Mouse (Mus musculus): ENCODE measurements at regions not wholly inside any gene's neighbourhood (a gene's known extent, or its start where the extent isn't known, plus 50 kb on each side); places are given as distances from the start of the nearest gene placed in this dataset.

GRCm38 (mm10) chr1:83496380-83496779 lies 88.4 kb upstream of the Sphkap start:
- no peak for TF ChIP-seq CTCF (IDR thresholded peaks at IDR 0.05; ENCODE audit: extremely low read depth, insufficient read length, insufficient replicate concordance, low read depth, low read length)
- no peak for TF ChIP-seq POLR2A (IDR thresholded peaks at IDR 0.05; ENCODE audit: low read depth, low read length)

Measured in small intestine, adult 2 months (tissue).